Mouse (Mus musculus) olfactory bulb, adult 2 months (tissue): ENCODE measurements at regions not wholly inside any gene's neighbourhood (a gene's known extent, or its start where the extent isn't known, plus 50 kb on each side); places are given as distances from the start of the nearest gene placed in this dataset.

ENCODE experiments used
- CTCF ChIP-seq: fragments of 200-500 bp; IDR thresholded peaks from 2 replicates; pipeline ENCODE4 v1.5.1; 2012; ENCODE audit warnings: low read depth, mild to moderate bottlenecking, low read length, moderate library complexity; ENCODE audit not compliant: insufficient read depth
- POLR2A ChIP-seq: fragments of 200-500 bp; IDR thresholded peaks from 2 replicates; pipeline ENCODE4 v1.6.1; 2012; ENCODE audit warnings: mild to moderate bottlenecking, low read depth, low read length, moderate library complexity; ENCODE audit not compliant: insufficient read depth

DNA sequence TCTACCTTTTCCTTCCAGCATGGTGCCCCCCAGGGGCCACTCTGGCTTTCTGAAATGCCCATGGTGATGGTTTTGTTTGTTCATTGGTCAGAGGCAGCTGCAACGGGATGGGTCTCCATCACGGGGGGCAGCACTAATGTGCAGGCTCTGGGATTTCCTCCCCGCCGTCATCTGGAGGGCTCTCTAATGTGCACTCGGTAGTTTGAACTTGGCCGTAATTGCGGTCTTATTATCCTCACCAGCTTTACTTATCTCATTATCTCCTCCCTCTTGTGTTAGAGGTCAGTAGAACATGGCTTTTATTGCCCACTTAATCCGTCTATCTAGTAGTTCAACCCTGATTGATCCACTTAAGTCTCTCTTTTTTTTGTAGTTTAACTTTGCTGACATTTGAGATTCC lies 182.2 kb upstream of the Cdh13 start:
- TF ChIP-seq CTCF (no peak), POLR2A (no peak)
